Mouse (Mus musculus): ENCODE measurements around the gene 4930438A08Rik. TPM values are rescaled to one million over a fixed set of nuclear protein-coding genes. Genes with fewer than 3 reads are reported as not detected.
A peak's percentile ranks its signal among the peaks of the same experiment; 100 is the strongest.
"Not testable (repeated sequence)": the region's sequence is repeated elsewhere in the genome, so short reads cannot be mapped to it uniquely, and the experiment has no call there.

The 4930438A08Rik gene
- not detected in 2 replicates for polyA plus RNA-seq (2014; fragmentation: Nextera tagmentation; extraction: Ambion mirVana)

- 59% methylated on average over 2 of the region's 2 CpGs for WGBS
- no peaks in the 10 kb centered on the region for H3K27me3 ChIP-seq (replicated peaks; ENCODE audit: control insufficient read depth, insufficient read depth, low read length)
These were observed at the start of gene 4930438A08Rik for GRCm38 (mm10) chr11:58274572-58274971. Gene 4930438A08Rik (plus strand): TSS chr11:58274799.

DNA sequence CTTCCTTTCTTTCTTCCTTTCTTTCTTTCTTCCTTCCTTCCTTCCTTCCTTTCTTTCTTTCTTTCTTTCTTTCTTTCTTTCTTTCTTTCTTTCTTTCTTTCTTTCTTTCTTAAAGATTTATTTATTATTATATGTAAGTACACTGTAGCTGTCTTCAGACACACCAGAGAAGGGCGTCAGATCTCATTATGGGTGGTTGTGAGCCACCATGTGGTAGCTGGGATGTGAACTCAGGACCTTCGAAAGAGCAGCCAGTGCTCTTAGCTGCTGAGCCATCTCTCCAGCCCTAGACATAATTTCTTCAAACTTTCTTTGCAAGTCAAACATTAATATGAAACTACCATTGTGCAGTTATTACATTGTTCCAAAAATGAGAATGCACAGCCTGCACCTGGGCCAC, 49.7 kb upstream of the 4930438A08Rik start:
- not testable (repeated sequence) for H3K27ac ChIP-seq (ENCODE audit: low read depth, low read length); H3K27me3 ChIP-seq (replicated peaks; ENCODE audit: control insufficient read depth, insufficient read depth, low read length); H3K4me2 ChIP-seq (ENCODE audit: low read length); ATAC-seq; DNase-seq (ENCODE audit: low spot score); H3K36me3 ChIP-seq (ENCODE audit: control insufficient read depth, insufficient read depth, low read length); H3K9me3 ChIP-seq (replicated peaks; ENCODE audit: control insufficient read depth, low read length); H3K4me3 ChIP-seq (ENCODE audit: low read depth, low read length); H3K9ac ChIP-seq (ENCODE audit: low read length); H3K4me1 ChIP-seq (ENCODE audit: control insufficient read depth, insufficient read depth, low read length)
- 77% methylated on average over 2 of the region's 2 CpGs for WGBS

More at GRCm38 (mm10) chr11:58274572-58274971, at the start of gene 4930438A08Rik:
- no peak for DNase-seq (ENCODE audit: low spot score)
- no peak within 1 kb of the TSS for H3K4me3 ChIP-seq (ENCODE audit: low read depth, low read length)
- no peak within 1 kb of the TSS for H3K27ac ChIP-seq (ENCODE audit: low read depth, low read length)
- H3K4me2 ChIP-seq (ENCODE audit: low read length) = no peak within 1 kb of the TSS
- ATAC-seq = no peak
- H3K9me3 ChIP-seq (replicated peaks; ENCODE audit: control insufficient read depth, low read length) = no peaks in the 10 kb centered on the region
- no peaks in the 10 kb centered on the region for H3K36me3 ChIP-seq (ENCODE audit: control insufficient read depth, insufficient read depth, low read length)
- H3K4me1 ChIP-seq (ENCODE audit: control insufficient read depth, insufficient read depth, low read length) = no peaks in the 10 kb centered on the region
- no peak within 1 kb of the TSS for H3K9ac ChIP-seq (ENCODE audit: low read length)

DNA sequence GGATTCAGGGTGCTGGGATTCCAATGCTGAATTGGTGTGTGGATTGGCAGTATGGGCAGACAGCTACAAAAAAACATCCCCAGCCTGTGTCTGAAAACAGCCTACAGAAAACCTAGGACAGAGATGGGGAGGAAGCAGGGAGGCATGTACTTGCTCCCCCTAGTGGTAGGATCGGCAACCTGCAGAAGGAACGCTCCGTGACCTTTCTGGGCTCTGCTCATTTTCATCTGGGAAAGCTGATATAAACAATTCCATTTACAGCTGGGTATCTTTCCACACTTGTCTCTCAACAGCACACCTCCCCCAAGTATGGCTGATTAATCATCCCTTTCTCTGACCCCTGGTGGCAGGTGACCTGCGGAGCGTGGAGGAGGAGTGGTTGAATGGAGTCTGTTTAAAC, 48.9 kb upstream of the 4930438A08Rik start:
- Histone ChIP-seq H3K27me3 (replicated peaks; ENCODE audit: control insufficient read depth, insufficient read depth, low read length) (no peaks in the 10 kb centered on the region), H3K27ac (ENCODE audit: low read depth, low read length) (no peak overlapping the region), H3K9ac (ENCODE audit: low read length) (no peak overlapping the region), H3K4me3 (ENCODE audit: low read depth, low read length) (no peak overlapping the region), H3K36me3 (ENCODE audit: control insufficient read depth, insufficient read depth, low read length) (no peaks in the 10 kb centered on the region), H3K4me2 (ENCODE audit: low read length) (no peak overlapping the region), H3K4me1 (ENCODE audit: control insufficient read depth, insufficient read depth, low read length) (no peaks in the 10 kb centered on the region), H3K9me3 (replicated peaks; ENCODE audit: control insufficient read depth, low read length) (no peaks in the 10 kb centered on the region)
- DNase-seq (ENCODE audit: low spot score) (peak; percentile 64), ATAC-seq (no peak)
- WGBS = 8% methylated on average over 5 of the region's 5 CpGs

DNA sequence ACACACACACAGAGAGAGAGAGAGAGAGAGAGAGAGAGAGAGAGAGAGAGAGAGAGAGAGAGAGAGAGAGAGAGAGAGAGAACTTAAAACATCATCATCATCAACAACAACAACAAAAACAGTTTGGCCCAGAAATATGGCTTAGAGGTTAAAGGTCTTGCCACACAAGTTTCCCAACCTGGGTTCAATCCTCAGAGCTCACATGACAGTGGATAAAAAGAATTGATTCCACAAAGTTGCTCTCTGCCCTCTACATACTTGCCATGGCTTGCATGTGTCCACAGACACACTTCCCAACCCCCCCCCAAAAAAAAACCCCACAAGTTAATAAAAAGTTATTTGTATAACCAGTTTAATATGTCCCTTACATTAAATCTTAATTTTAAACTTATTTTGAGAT, 48.2 kb upstream of the 4930438A08Rik start:
- no peak overlapping the region for H3K4me2 ChIP-seq (ENCODE audit: low read length)
- no peaks in the 10 kb centered on the region for H3K36me3 ChIP-seq (ENCODE audit: control insufficient read depth, insufficient read depth, low read length)
- no peak overlapping the region for H3K4me3 ChIP-seq (ENCODE audit: low read depth, low read length)
- no peak overlapping the region for H3K9ac ChIP-seq (ENCODE audit: low read length)
- H3K27me3 ChIP-seq (replicated peaks; ENCODE audit: control insufficient read depth, insufficient read depth, low read length) = no peaks in the 10 kb centered on the region
- H3K9me3 ChIP-seq (replicated peaks; ENCODE audit: control insufficient read depth, low read length) = no peaks in the 10 kb centered on the region
- no peaks in the 10 kb centered on the region for H3K4me1 ChIP-seq (ENCODE audit: control insufficient read depth, insufficient read depth, low read length)
- ATAC-seq (no peak), DNase-seq (ENCODE audit: low spot score) (no peak)
- H3K27ac ChIP-seq (ENCODE audit: low read depth, low read length) = no peak overlapping the region

GRCm38 (mm10) chr11:58228021-58228420, 46.6 kb upstream of the 4930438A08Rik start:
- WGBS = 84% methylated on average over 1 of the region's 2 CpGs
- not testable (repeated sequence) for H3K4me2 ChIP-seq (ENCODE audit: low read length); ATAC-seq

GRCm38 (mm10) chr11:58230396-58230910, 44.1 kb upstream of the 4930438A08Rik start:
- H3K36me3 ChIP-seq (ENCODE audit: control insufficient read depth, insufficient read depth, low read length) = no peaks in the 10 kb centered on the region
- no peaks in the 10 kb centered on the region for H3K9me3 ChIP-seq (replicated peaks; ENCODE audit: control insufficient read depth, low read length)
- H3K9ac ChIP-seq (ENCODE audit: low read length) = no peak overlapping the region
- ATAC-seq = no peak
- H3K27ac ChIP-seq (ENCODE audit: low read depth, low read length) = no peak overlapping the region
- no peaks in the 10 kb centered on the region for H3K4me1 ChIP-seq (ENCODE audit: control insufficient read depth, insufficient read depth, low read length)
- H3K27me3 ChIP-seq (replicated peaks; ENCODE audit: control insufficient read depth, insufficient read depth, low read length) = no peaks in the 10 kb centered on the region
- H3K4me3 ChIP-seq (ENCODE audit: low read depth, low read length) = no peak overlapping the region
- WGBS = 74% methylated on average over 16 of the region's 16 CpGs
- H3K4me2 ChIP-seq (ENCODE audit: low read length) = no peak overlapping the region
- DNase-seq (ENCODE audit: low spot score) = no peak

More at GRCm38 (mm10) chr11:58228021-58228420, 46.6 kb upstream of the 4930438A08Rik start:
- H3K4me3 ChIP-seq (ENCODE audit: low read depth, low read length); H3K4me1 ChIP-seq (ENCODE audit: control insufficient read depth, insufficient read depth, low read length); H3K9ac ChIP-seq (ENCODE audit: low read length); DNase-seq (ENCODE audit: low spot score); H3K9me3 ChIP-seq (replicated peaks; ENCODE audit: control insufficient read depth, low read length); H3K27ac ChIP-seq (ENCODE audit: low read depth, low read length); H3K36me3 ChIP-seq (ENCODE audit: control insufficient read depth, insufficient read depth, low read length); H3K27me3 ChIP-seq (replicated peaks; ENCODE audit: control insufficient read depth, insufficient read depth, low read length): not testable (repeated sequence)

- ATAC-seq = no peak
- no peaks in the 10 kb centered on the region for H3K9me3 ChIP-seq (replicated peaks; ENCODE audit: control insufficient read depth, low read length)
- H3K4me1 ChIP-seq (ENCODE audit: control insufficient read depth, insufficient read depth, low read length) = no peaks in the 10 kb centered on the region
- H3K27ac ChIP-seq (ENCODE audit: low read depth, low read length) = no peak overlapping the region
- DNase-seq (ENCODE audit: low spot score) = no peak
- H3K36me3 ChIP-seq (ENCODE audit: control insufficient read depth, insufficient read depth, low read length) = no peaks in the 10 kb centered on the region
- H3K9ac ChIP-seq (ENCODE audit: low read length) = no peak overlapping the region
- no peak overlapping the region for H3K4me2 ChIP-seq (ENCODE audit: low read length)
- no peak overlapping the region for H3K4me3 ChIP-seq (ENCODE audit: low read depth, low read length)
- 87% methylated on average over 8 of the region's 8 CpGs for WGBS
- no peaks in the 10 kb centered on the region for H3K27me3 ChIP-seq (replicated peaks; ENCODE audit: control insufficient read depth, insufficient read depth, low read length)
These were observed 43.4 kb upstream of the 4930438A08Rik start for GRCm38 (mm10) chr11:58231156-58231555.

DNA sequence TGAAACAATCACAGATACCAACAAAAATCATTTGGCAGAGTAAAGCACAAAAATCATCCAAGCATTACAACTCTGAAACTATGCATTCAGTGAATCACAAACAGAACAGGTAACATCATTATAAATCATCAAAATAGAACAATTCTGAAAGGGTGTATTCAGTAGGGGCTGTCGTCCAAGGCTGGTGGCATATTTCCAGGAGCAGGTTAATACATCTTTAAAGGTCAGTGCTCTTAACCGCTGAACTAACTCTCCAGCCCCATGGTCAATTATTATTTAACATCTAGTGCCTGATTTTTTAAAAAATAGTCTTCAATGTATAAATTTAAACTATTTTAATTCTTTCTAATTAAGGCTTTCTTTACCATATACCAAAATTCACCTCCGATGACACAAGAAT, 40.0 kb upstream of the 4930438A08Rik start:
- H3K4me2 ChIP-seq (ENCODE audit: low read length); H3K36me3 ChIP-seq (ENCODE audit: control insufficient read depth, insufficient read depth, low read length); H3K27ac ChIP-seq (ENCODE audit: low read depth, low read length); H3K4me1 ChIP-seq (ENCODE audit: control insufficient read depth, insufficient read depth, low read length); H3K4me3 ChIP-seq (ENCODE audit: low read depth, low read length); ATAC-seq; H3K9ac ChIP-seq (ENCODE audit: low read length); DNase-seq (ENCODE audit: low spot score); H3K9me3 ChIP-seq (replicated peaks; ENCODE audit: control insufficient read depth, low read length); H3K27me3 ChIP-seq (replicated peaks; ENCODE audit: control insufficient read depth, insufficient read depth, low read length): not testable (repeated sequence)
- whole genome bisulfite sequencing = 80% methylated on average over 3 of the region's 3 CpGs

DNA sequence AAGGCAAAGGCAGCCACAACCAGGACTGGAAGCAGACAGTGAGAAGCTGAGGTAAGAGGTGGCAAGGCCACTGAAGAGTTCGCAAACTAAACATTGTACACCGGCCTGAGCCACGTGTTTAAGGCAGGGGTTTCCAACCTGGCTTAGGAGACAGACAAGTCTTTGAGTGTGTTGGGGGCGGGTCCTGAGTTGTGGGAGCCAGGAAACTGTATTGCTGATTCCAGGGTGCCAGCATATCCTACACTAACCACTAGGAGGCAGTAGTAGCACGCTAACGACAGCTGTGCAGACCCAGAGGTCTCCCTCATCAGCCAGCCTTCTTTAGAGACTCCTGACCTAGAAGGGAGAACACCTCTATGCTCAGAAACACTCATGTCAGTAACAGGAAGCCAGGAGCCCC, 39.4 kb upstream of the 4930438A08Rik start:
- no peaks in the 10 kb centered on the region for H3K9me3 ChIP-seq (replicated peaks; ENCODE audit: control insufficient read depth, low read length)
- no peak overlapping the region for H3K27ac ChIP-seq (ENCODE audit: low read depth, low read length)
- ATAC-seq (no peak), DNase-seq (ENCODE audit: low spot score) (peak; percentile 19)
- H3K4me1 ChIP-seq (ENCODE audit: control insufficient read depth, insufficient read depth, low read length) = no peaks in the 10 kb centered on the region
- no peak overlapping the region for H3K4me3 ChIP-seq (ENCODE audit: low read depth, low read length)
- no peaks in the 10 kb centered on the region for H3K36me3 ChIP-seq (ENCODE audit: control insufficient read depth, insufficient read depth, low read length)
- H3K9ac ChIP-seq (ENCODE audit: low read length) = no peak overlapping the region
- no peak overlapping the region for H3K4me2 ChIP-seq (ENCODE audit: low read length)
- no peaks in the 10 kb centered on the region for H3K27me3 ChIP-seq (replicated peaks; ENCODE audit: control insufficient read depth, insufficient read depth, low read length)
- WGBS = 16% methylated on average over 6 of the region's 6 CpGs

All from forebrain, embryonic 14.5 days (tissue).